Mouse (Mus musculus) hindbrain, embryonic 14.5 days (tissue): Measurements from ENCODE around the gene Tomt. TPM values are rescaled to one million over a fixed set of nuclear protein-coding genes. Genes with fewer than 3 reads are reported as not detected.

Experiments
- ATAC-seq: fragments of 200-750 bp; cut with Nextera tagmentation; 2 replicates; pipeline ENCODE4 v1.8.0; 2017; ENCODE audit warnings: moderate number of reproducible peaks, mild to moderate bottlenecking, moderate TSS enrichment, moderate library complexity; ENCODE audit not compliant: low FRiP score
- DNase-seq: peaks from one replicate; pipeline ENCODE4 v3.0.0-alpha.2; 2015; ENCODE audit warnings: low spot score
- H3K27ac ChIP-seq: fragments of 300-500 bp; sonication (generic); 2 replicates; pipeline ENCODE4 v1.5.1; 2014; ENCODE audit warnings: mild to moderate bottlenecking, moderate library complexity
- H3K27me3 ChIP-seq: fragments of 300-500 bp; sonication (generic); 2 replicates; pipeline ENCODE4 v1.6.1; 2014; ENCODE audit warnings: mild to moderate bottlenecking, low read length, mixed read lengths; ENCODE audit not compliant: control insufficient read depth, insufficient read depth
- H3K36me3 ChIP-seq: fragments of 300-500 bp; sonication (generic); replicated peaks from 2 replicates; pipeline ENCODE4 v1.6.1; 2014; ENCODE audit not compliant: control insufficient read depth, insufficient read depth
- H3K4me1 ChIP-seq: fragments of 300-500 bp; sonication (generic); replicated peaks from 2 replicates; pipeline ENCODE4 v1.6.1; 2014; ENCODE audit warnings: antibody characterized with exemption, low read length, mixed read lengths; ENCODE audit not compliant: control insufficient read depth, insufficient read depth
- H3K4me2 ChIP-seq: fragments of 300-500 bp; sonication (generic); replicated peaks from 2 replicates; pipeline ENCODE4 v1.6.1; 2014; ENCODE audit warnings: mild to moderate bottlenecking, moderate library complexity
- H3K4me3 ChIP-seq: fragments of 300-500 bp; sonication (generic); replicated peaks from 2 replicates; pipeline ENCODE4 v1.5.1; 2014; ENCODE audit warnings: mild to moderate bottlenecking, low read length
- H3K9ac ChIP-seq: fragments of 300-500 bp; sonication (generic); 2 replicates; pipeline ENCODE4 v1.6.1; 2014
- H3K9me3 ChIP-seq: fragments of 300-500 bp; sonication (generic); 2 replicates; pipeline ENCODE4 v1.6.1; 2016; ENCODE audit warnings: low read length; ENCODE audit not compliant: control insufficient read depth
- WGBS: fragments of 180-500 bp; shearing (Covaris S2); extraction: QIAGEN DNeasy Blood & Tissue Kit; methylation state at CpG from one replicate; pipeline ENCODE4 v1.1.7; 2014; 5-methylcytosine and 5-hydroxymethylcytosine counted together
- microRNA-seq: library from miRNA; unstranded; fragments of <30 nt; microRNA quantifications from one replicate; pipeline ENCODE4, GENCODE M21; 2016
- polyA plus RNA-seq: library from polyadenylated mRNA; unstranded; fragments of >200 nt; fragmentation: Nextera tagmentation; extraction: Ambion mirVana; gene quantifications from 2 replicates; pipeline ENCODE4 v1.2.1, GENCODE M21; 2014

The Tomt gene
- polyA plus RNA-seq, 1 experiment from 2014 or later = 0.21 TPM

GRCm38 (mm10) chr7:101852846-101853245 is 53.3 kb downstream of the Tomt start:
- no peak overlapping the region for H3K9ac ChIP-seq
- WGBS = 87% methylated on average over 6 of the region's 6 CpGs
- H3K4me3 ChIP-seq = no peak overlapping the region
- no peak overlapping the region for H3K4me2 ChIP-seq
- DNase-seq (no peak), ATAC-seq (no peak)
- H3K4me1 ChIP-seq = no peaks in the 10 kb centered on the region
- H3K27ac ChIP-seq = no peak overlapping the region
- H3K27me3 ChIP-seq = no peaks in the 10 kb centered on the region
- H3K9me3 ChIP-seq = no peaks in the 10 kb centered on the region
- H3K36me3 ChIP-seq = no peaks in the 10 kb centered on the region

- ATAC-seq = no peak
- no peaks in the 10 kb centered on the region for H3K36me3 ChIP-seq
- H3K4me1 ChIP-seq = no peaks in the 10 kb centered on the region
- 85% methylated on average over 6 of the region's 6 CpGs for WGBS
- no peak overlapping the region for H3K9ac ChIP-seq
- no peaks in the 10 kb centered on the region for H3K9me3 ChIP-seq
- H3K27ac ChIP-seq = no peak overlapping the region
- no peak for DNase-seq
- H3K4me2 ChIP-seq = no peak overlapping the region
- no peak overlapping the region for H3K4me3 ChIP-seq
- no peaks in the 10 kb centered on the region for H3K27me3 ChIP-seq
Observed at GRCm38 (mm10) chr7:101851689-101852088, 54.5 kb downstream of the Tomt start.

Small RNA genes within 50 kb of the gene (microRNA-seq; reads per million reads assigned to microRNA genes)
- gene Gm22655 = not detected

Other genes with a start within 250 kb of the Tomt start
- 33.0 and 39.8 TPM in 2 replicates for gene Clpb, start 242.7 kb downstream of the Tomt start, polyA plus RNA-seq
- gene Phox2a, start 88.0 kb downstream of the Tomt start, polyA plus RNA-seq = 3.5 TPM in 2 replicates
- 7.8 and 10.5 TPM in 2 replicates for gene Inppl1, start 68.1 kb downstream of the Tomt start, polyA plus RNA-seq
- 1.2 and 3.3 TPM in 2 replicates for gene Folr2, start 49.2 kb downstream of the Tomt start, polyA plus RNA-seq
- 63.0 and 65.5 TPM in 2 replicates for gene Anapc15, start 42.6 kb downstream of the Tomt start, polyA plus RNA-seq
- gene Folr1, start 35.6 kb downstream of the Tomt start, polyA plus RNA-seq = 43.0 and 69.7 TPM in 2 replicates
- gene Lamtor1, start 455 bp downstream of the Tomt start, polyA plus RNA-seq = 135 and 144 TPM in 2 replicates
- gene Lrrc51, start 27.5 kb upstream of the Tomt start, polyA plus RNA-seq = 12.5 and 15.2 TPM in 2 replicates
- gene Numa1, start 27.8 kb upstream of the Tomt start, polyA plus RNA-seq = 50.0 and 50.8 TPM in 2 replicates
- 3.0 and 3.5 TPM in 2 replicates for gene Il18bp, start 112.3 kb upstream of the Tomt start, polyA plus RNA-seq
- 33.1 and 33.4 TPM in 2 replicates for gene Rnf121, start 159.1 kb upstream of the Tomt start, polyA plus RNA-seq
- 18.4 and 19.0 TPM in 2 replicates for gene Xndc1, start 159.2 kb upstream of the Tomt start, polyA plus RNA-seq
- 1.0 and 1.2 TPM in 2 replicates for gene Xntrpc, start 159.4 kb upstream of the Tomt start, polyA plus RNA-seq
- gene Trpc2, start 176.8 kb upstream of the Tomt start, polyA plus RNA-seq = not detected in 2 replicates
- gene Art1, start 195.4 kb upstream of the Tomt start, polyA plus RNA-seq = 0.29 TPM in 1 of 2 replicates, not detected in the other
- 0.19 TPM in 1 of 2 replicates, not detected in the other for gene Art5, start 203.1 kb upstream of the Tomt start, polyA plus RNA-seq
- 0.27 TPM in 1 of 2 replicates, not detected in the other for gene Chrna10, start 210.5 kb upstream of the Tomt start, polyA plus RNA-seq